ENCODE assay signal across 8 mouse cellular contexts in genomic region chr7:120843037-120843621, GRCm38 (mm10). TPM values are rescaled to one million over a fixed set of nuclear protein-coding genes. Genes with fewer than 3 reads are reported as not detected.
A peak's percentile ranks its signal among the peaks of the same experiment; 100 is the strongest.
DNase-seq lines count a peak whose midpoint lies in the region; ATAC-seq and TF ChIP-seq lines count a peak whose summit lies in the region.

No protein-coding gene starts in this region.

- H3K4me3 ChIP-seq in embryonic facial prominence, embryonic 14.5 days (ENCODE audit: low read depth, low read length) = peak overlapping the region; percentile 83
- H3K4me3 ChIP-seq in limb, embryonic 14.5 days (replicated peaks; ENCODE audit: low read length) = peak overlapping the region; percentile 63
- peak overlapping the region; percentile 85 for H3K4me3 ChIP-seq in midbrain, embryonic 16.5 days (ENCODE audit: low read depth, low read length)

- peak overlapping the region; percentile 85 for H3K9ac ChIP-seq in embryonic facial prominence, embryonic 14.5 days (ENCODE audit: low read depth, low read length)
- peak overlapping the region; percentile 80 for H3K9ac ChIP-seq in limb, embryonic 14.5 days (ENCODE audit: low read depth, low read length, severe bottlenecking)
- peak overlapping the region; percentile 84 for H3K9ac ChIP-seq in midbrain, embryonic 16.5 days (ENCODE audit: low read depth, low read length)

- H3K27me3 ChIP-seq in embryonic facial prominence, embryonic 14.5 days (replicated peaks; ENCODE audit: control insufficient read depth, insufficient read depth, low read length) = no peaks in the 10 kb centered on the region
- no peaks in the 10 kb centered on the region for H3K27me3 ChIP-seq in limb, embryonic 14.5 days (ENCODE audit: control insufficient read depth, insufficient read depth, low read length)
- H3K27me3 ChIP-seq in midbrain, embryonic 16.5 days (ENCODE audit: control insufficient read depth, insufficient read depth, low read depth, low read length) = no peaks in the 10 kb centered on the region

- peak; percentile 78 for DNase-seq in 3T3-L1 (ENCODE audit: low read depth, low spot score)
- DNase-seq in adrenal gland, postnatal 4 days (ENCODE audit: low spot score in 2 of 2) = peak; percentile 30 to 71
- peak; percentile 91 for DNase-seq in embryonic facial prominence, embryonic 14.5 days (ENCODE audit: low spot score)
- peak; percentile 83 for DNase-seq in heart, adult 8-10 months (ENCODE audit: low spot score)
- DNase-seq in kidney, adult 9 months = peak; percentile 59
- DNase-seq in limb, embryonic 14.5 days (ENCODE audit: low spot score) = peak; percentile 79
- DNase-seq in spleen, postnatal 36 days (ENCODE audit: low spot score in 2 of 2) = peak; percentile 68 to 77

- TF ChIP-seq POLR2A in limb, embryonic 14.5 days (IDR thresholded peaks at IDR 0.05; ENCODE audit: borderline replicate concordance, extremely low read depth, insufficient read depth, insufficient read length) = no peak; the same call in 1 of the 2 replicates

- H3K4me1 ChIP-seq in embryonic facial prominence, embryonic 14.5 days (ENCODE audit: control insufficient read depth, insufficient read depth, low read length) = peaks cover 8% of the 10 kb centered on the region
- peaks cover 16% of the 10 kb centered on the region for H3K4me1 ChIP-seq in limb, embryonic 14.5 days (ENCODE audit: control insufficient read depth, insufficient read depth, low read length)
- peaks cover 18% of the 10 kb centered on the region for H3K4me1 ChIP-seq in midbrain, embryonic 16.5 days (ENCODE audit: control insufficient read depth, insufficient read depth, low read length)

- 0% methylated on average over 40 of the region's 40 CpGs for WGBS in embryonic facial prominence, embryonic 14.5 days
- under 1% methylated on average over 40 of the region's 40 CpGs for WGBS in limb, embryonic 14.5 days
- under 1% methylated on average over 39 of the region's 40 CpGs for WGBS in midbrain, embryonic 16.5 days

- no peaks in the 10 kb centered on the region for H3K9me3 ChIP-seq in embryonic facial prominence, embryonic 14.5 days (ENCODE audit: control insufficient read depth, low read length)
- no peaks in the 10 kb centered on the region for H3K9me3 ChIP-seq in limb, embryonic 14.5 days (ENCODE audit: control insufficient read depth, low read length)
- no peaks in the 10 kb centered on the region for H3K9me3 ChIP-seq in midbrain, embryonic 16.5 days (replicated peaks; ENCODE audit: control insufficient read depth, low read length, poor library complexity, severe bottlenecking)

- H3K4me2 ChIP-seq in embryonic facial prominence, embryonic 14.5 days (ENCODE audit: low read depth, low read length) = peak overlapping the region; percentile 63
- peak overlapping the region; percentile 77 for H3K4me2 ChIP-seq in limb, embryonic 14.5 days (replicated peaks; ENCODE audit: low read depth, low read length, severe bottlenecking)
- H3K4me2 ChIP-seq in midbrain, embryonic 16.5 days (ENCODE audit: low read length) = peak overlapping the region; percentile 70

- peak overlapping the region; percentile 95 for H3K27ac ChIP-seq in embryonic facial prominence, embryonic 14.5 days (replicated peaks; ENCODE audit: low read depth, low read length)
- H3K27ac ChIP-seq in limb, embryonic 14.5 days (replicated peaks; ENCODE audit: low read depth, low read length) = peak overlapping the region; percentile 94
- peak overlapping the region; percentile 97 for H3K27ac ChIP-seq in midbrain, embryonic 16.5 days (ENCODE audit: low read length)

- H3K36me3 ChIP-seq in embryonic facial prominence, embryonic 14.5 days (ENCODE audit: control insufficient read depth, insufficient read depth, low read length) = 0 out of 2 replicates have a peak, but pooled peaks cover 11% of the 10 kb centered on the region
- peaks cover 14% of the 10 kb centered on the region for H3K36me3 ChIP-seq in limb, embryonic 14.5 days (ENCODE audit: control insufficient read depth, insufficient read depth, low read length)
- H3K36me3 ChIP-seq in midbrain, embryonic 16.5 days (ENCODE audit: control insufficient read depth, insufficient read depth, low read length) = no peaks in the 10 kb centered on the region

- ATAC-seq in embryonic facial prominence, embryonic 14.5 days (ENCODE audit: low read depth) = peak; percentile 73
- peak; percentile 55 for ATAC-seq in limb, embryonic 14.5 days (ENCODE audit: low FRiP score, low read depth)
- peak; percentile 78 for ATAC-seq in midbrain, embryonic 16.5 days

RNA-seq across cellular contexts. Expression of gene Eef2k, which starts 0.5 kb away (rescaled TPM):
- total RNA-seq in adrenal gland, postnatal 4 days (2021) = 10 to 100 TPM; 53.3 to 54.2 TPM
- 19.6 and 22.2 TPM in 2 replicates for polyA plus RNA-seq in embryonic facial prominence, embryonic 14.5 days (2014; fragmentation: Nextera tagmentation; extraction: Ambion mirVana)
- 10 to 100 TPM; 23.0 to 42.1 (median 30.7) TPM for total RNA-seq in heart, adult 8-10 months (2022)
- 37.5 and 39.9 TPM in 2 replicates for polyA plus RNA-seq in limb, embryonic 14.5 days (2012; rRNA removed)
- 22.4 and 23.9 TPM in 2 replicates for polyA plus RNA-seq in limb, embryonic 14.5 days (2014; fragmentation: Nextera tagmentation; extraction: Ambion mirVana)
- polyA plus RNA-seq in midbrain, embryonic 16.5 days (2015; fragmentation: Nextera tagmentation; extraction: Ambion mirVana) = 33.5 and 35.4 TPM in 2 replicates

RNA-seq across cellular contexts. Expression of gene Gm5737, which starts 31.0 kb away (rescaled TPM):
- total RNA-seq in adrenal gland, postnatal 4 days (2021) = not detected
- not detected in 2 replicates for polyA plus RNA-seq in embryonic facial prominence, embryonic 14.5 days (2014; fragmentation: Nextera tagmentation; extraction: Ambion mirVana)
- not detected for total RNA-seq in heart, adult 8-10 months (2022)
- polyA plus RNA-seq in limb, embryonic 14.5 days (2012; rRNA removed) = not detected in 2 replicates
- not detected in 2 replicates for polyA plus RNA-seq in limb, embryonic 14.5 days (2014; fragmentation: Nextera tagmentation; extraction: Ambion mirVana)
- 0.14 TPM in 1 of 2 replicates, not detected in the other for polyA plus RNA-seq in midbrain, embryonic 16.5 days (2015; fragmentation: Nextera tagmentation; extraction: Ambion mirVana)

Comparison
In these comparisons a context has a peak if more than half of its experiments do, and no peak if none do; other contexts are left out.
1. Peak in every context shown above with its lines: DNase-seq, ATAC-seq, H3K4me3 ChIP-seq and H3K27ac ChIP-seq.